Mouse (Mus musculus) megakaryocyte, adult 5-6 weeks (primary cell): Measurements from ENCODE around the gene Apoe. TPM values are rescaled to one million over a fixed set of nuclear protein-coding genes. Genes with fewer than 3 reads are reported as not detected.
A peak's percentile ranks its signal among the peaks of the same experiment; 100 is the strongest.

Source experiments
- ATAC-seq: 2 replicates; pipeline ENCODE4 v1.8.0; 2016; ENCODE audit warnings: mild to moderate bottlenecking, inconsistent platforms; ENCODE audit not compliant: poor library complexity, severe bottlenecking
- total RNA-seq, 2 experiments: library from RNA; stranded (forward) in 1 of 2; stranded (reverse) in 1 of 2; fragments of 153-499, 151-499 nt in 1 of 2; fragments of 221-1000, 200-1000 nt in 1 of 2; gene quantifications; 2 replicates each; pipeline versions ENCODE4 v1.2.3 to v1.2.4; 2015 to 2017

Apoe gene
- total RNA-seq, 2 experiments from 2014 or later, result 104 to 642 TPM

- no peak for ATAC-seq
Measured at GRCm38 (mm10) chr7:19716055-19716682, 17.2 kb upstream of the Apoe start.

- ATAC-seq, result peak; percentile 89
Measured at GRCm38 (mm10) chr7:19715239-19716054, 16.5 kb upstream of the Apoe start, which contains the start of gene Tomm40. TSS of gene Tomm40 (minus strand) at chr7:19715438.

- ATAC-seq, result no peak
Measured at GRCm38 (mm10) chr7:19714836-19715235, 15.8 kb upstream of the Apoe start.

GRCm38 (mm10) chr7:19713598-19713997 lies 14.6 kb upstream of the Apoe start:
- no peak for ATAC-seq

GRCm38 (mm10) chr7:19713196-19713595 lies 14.2 kb upstream of the Apoe start:
- no peak for ATAC-seq

- ATAC-seq, result no peak
Measured at GRCm38 (mm10) chr7:19712414-19712813, 13.4 kb upstream of the Apoe start.

GRCm38 (mm10) chr7:19710650-19711049 lies 11.7 kb upstream of the Apoe start:
- ATAC-seq, result no peak

GRCm38 (mm10) chr7:19705271-19705670 lies 6.3 kb upstream of the Apoe start:
- ATAC-seq, result no peak

- no peak for ATAC-seq
Measured at GRCm38 (mm10) chr7:19704475-19704874, 5.5 kb upstream of the Apoe start.

- ATAC-seq, result no peak
Measured at GRCm38 (mm10) chr7:19702859-19703555, 4.0 kb upstream of the Apoe start.

GRCm38 (mm10) chr7:19701069-19701761 lies 2.2 kb upstream of the Apoe start:
- ATAC-seq, result peak; percentile 70

GRCm38 (mm10) chr7:19700299-19701068 lies 1.5 kb upstream of the Apoe start:
- ATAC-seq, result no peak

- no peak for ATAC-seq
Measured at GRCm38 (mm10) chr7:19699827-19700148, 800 bp upstream of the Apoe start.

- 0 out of 2 replicates have a peak, but pooled peaks have one; percentile 14 for ATAC-seq
Measured at GRCm38 (mm10) chr7:19697949-19698906, 760 bp downstream of the Apoe start.

- no peak for ATAC-seq
Measured at GRCm38 (mm10) chr7:19696336-19696873, 2.6 kb downstream of the Apoe start.

GRCm38 (mm10) chr7:19695881-19696280 lies 3.1 kb downstream of the Apoe start:
- no peak for ATAC-seq

- no peak for ATAC-seq
Measured at GRCm38 (mm10) chr7:19695213-19695594, 3.8 kb downstream of the Apoe start.

- no peak for ATAC-seq
Measured at GRCm38 (mm10) chr7:19694336-19695212, 4.4 kb downstream of the Apoe start.
